Mouse (Mus musculus) 416B (cell line): ENCODE measurements around the gene AI661453.

Experiments
- DNase-seq: peaks from one replicate; pipeline ENCODE4 v3.0.0; 2011; ENCODE audit warnings: low read depth

Gene AI661453

GRCm38 (mm10) chr17:47441296-47442051 lies 5.1 kb downstream of the AI661453 start:
- no peak for DNase-seq

DNA sequence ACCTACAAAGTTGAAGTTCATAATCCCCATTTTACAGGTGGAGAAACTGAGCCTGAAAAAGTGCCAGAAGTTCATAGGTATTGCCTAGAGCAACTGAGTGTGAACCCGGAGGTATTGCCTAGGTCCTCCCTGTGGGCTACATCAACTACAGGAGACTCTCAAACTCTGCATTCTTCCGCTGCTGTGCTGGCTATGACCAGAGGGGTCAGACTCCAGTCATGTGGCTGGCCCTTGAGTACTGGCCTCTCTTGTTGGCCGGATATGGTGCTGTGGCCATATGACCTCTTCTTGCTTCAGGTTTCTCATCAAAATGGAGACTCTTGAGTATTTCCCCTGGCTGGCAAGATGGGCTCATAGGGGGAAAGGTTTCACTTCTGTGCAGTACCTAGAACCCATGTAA lies 5.9 kb downstream of the AI661453 start:
- no peak for DNase-seq

DNA sequence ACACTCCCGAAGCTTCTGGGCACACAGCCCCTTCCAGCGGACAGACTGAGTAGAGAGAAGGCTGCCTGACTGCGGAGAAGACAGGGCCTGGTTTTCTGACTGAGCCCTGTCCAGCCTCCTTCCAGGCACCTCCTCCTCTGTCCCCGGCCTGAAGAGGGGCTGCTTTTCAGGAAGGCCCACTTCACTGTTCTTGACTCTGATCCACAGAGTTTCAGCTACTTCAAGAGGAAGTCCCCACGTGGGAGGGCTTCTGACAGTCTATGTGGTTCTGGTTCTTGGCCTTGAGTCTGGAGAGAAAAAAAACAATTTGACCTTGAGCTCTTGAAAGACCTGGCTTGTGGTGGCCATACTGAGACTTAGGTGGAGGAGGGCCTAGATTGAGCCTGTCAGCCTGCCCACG lies 7.7 kb downstream of the AI661453 start:
- peak; percentile 80 for DNase-seq

GRCm38 (mm10) chr17:47445518-47445917 lies 9.1 kb downstream of the AI661453 start:
- no peak for DNase-seq

- DNase-seq: no peak
Measured at GRCm38 (mm10) chr17:47446025-47446424, 9.6 kb downstream of the AI661453 start.

DNA sequence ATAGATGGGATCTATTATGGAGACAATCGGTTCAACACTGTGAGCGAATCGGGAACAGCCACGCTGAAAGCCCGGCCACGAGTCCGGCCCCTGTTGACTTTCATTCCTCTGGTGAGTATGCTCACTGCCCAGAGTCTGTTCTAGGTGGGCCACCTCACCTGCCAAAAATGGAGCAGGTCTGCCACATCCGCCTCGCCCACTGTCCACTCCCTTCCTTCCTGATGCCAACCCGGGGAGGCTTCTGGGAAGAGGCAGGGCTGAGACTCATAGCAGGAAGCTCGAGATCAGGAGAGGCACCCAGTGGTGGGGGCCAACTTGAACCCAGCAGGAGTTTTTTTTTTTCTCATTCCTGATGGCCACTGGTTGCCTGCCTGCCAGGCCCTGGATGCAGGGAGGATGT lies 10.1 kb downstream of the AI661453 start:
- DNase-seq: no peak

DNA sequence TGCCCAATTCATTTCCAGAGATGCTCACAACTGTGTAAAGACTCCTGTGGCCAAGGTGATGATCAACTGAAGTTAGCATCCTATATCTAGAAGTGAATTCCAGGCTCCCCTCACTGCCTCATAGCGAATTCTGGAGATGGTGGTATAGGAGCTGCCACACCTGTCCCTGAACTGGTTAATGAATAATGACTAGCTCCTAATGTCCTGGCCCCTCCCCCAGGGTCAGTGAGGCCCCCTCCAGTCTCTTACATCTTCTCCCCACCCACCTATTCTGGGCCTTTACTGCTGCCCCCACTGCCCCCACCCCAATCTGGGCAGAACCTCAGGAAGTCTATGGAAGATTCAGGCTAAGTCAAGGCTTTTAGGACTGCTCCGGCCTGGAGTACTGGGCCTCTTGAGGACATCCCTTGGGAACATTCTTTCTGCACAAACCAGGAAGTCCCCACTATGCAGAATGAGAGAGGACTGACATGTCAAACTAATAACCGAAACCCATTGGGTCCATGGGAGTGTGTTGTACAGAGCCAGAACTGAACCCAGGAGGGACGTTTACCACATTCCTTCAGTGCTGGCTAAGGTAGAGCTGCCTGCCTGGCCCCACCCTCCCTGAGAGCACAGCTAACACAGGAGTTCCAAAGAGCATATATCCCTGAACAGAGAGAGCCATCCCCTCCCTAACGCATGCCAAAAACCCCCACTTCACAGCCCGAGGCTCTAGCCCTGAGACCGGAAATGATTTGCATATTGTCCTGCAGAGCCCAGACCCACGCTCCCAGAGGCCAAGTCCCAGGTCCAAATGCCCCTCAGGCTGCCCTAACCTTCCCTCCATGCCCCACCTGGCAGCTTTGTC lies 12.3 kb downstream of the AI661453 start:
- DNase-seq: no peak

DNA sequence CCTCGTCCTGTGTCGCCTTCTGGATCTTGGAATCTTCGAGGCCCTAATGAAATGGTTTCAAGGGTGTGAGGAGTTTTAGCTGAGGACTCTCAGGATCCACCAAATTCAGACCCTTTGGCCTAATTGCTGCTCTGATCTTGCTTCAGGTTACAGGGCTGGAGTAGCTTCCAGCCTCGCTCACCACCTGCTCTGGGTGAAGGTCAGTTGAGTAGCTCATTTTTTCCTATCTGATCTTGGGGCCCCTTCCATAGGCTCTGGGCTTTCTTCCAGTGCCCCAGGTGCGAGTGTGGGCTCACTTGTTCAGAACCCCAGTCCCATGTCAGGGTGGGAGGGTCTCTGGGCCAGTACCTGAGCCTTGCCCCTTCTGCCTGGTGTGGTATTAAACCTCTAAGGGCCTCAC lies 13.0 kb downstream of the AI661453 start:
- DNase-seq: no peak

GRCm38 (mm10) chr17:47450239-47450638 lies 13.8 kb downstream of the AI661453 start:
- DNase-seq: no peak

GRCm38 (mm10) chr17:47450880-47451565 lies 14.6 kb downstream of the AI661453 start:
- DNase-seq: no peak

GRCm38 (mm10) chr17:47452886-47453285 lies 16.5 kb downstream of the AI661453 start:
- no peak for DNase-seq

DNA sequence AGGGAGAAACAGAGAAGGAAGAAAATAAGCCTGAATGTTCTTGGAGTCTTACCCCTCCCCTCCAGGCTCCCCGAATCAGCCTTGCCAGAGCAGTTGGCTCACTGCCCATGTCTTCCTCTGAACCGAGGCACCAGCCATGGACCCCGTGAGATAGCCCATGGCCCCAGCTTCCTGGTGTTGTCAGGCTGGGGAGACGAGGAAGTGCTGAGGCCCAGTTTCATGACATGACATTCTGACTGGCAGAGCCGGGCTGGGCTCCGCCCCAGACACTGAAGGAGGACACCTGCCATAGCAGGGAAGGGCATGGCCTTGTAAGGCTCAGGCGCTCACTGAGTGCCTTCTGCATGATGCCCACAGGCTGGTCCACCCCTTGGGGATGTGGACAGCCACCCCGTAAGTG lies 18.3 kb downstream of the AI661453 start:
- DNase-seq: peak; percentile 77

GRCm38 (mm10) chr17:47458310-47458709 lies 21.9 kb downstream of the AI661453 start:
- no peak for DNase-seq

DNA sequence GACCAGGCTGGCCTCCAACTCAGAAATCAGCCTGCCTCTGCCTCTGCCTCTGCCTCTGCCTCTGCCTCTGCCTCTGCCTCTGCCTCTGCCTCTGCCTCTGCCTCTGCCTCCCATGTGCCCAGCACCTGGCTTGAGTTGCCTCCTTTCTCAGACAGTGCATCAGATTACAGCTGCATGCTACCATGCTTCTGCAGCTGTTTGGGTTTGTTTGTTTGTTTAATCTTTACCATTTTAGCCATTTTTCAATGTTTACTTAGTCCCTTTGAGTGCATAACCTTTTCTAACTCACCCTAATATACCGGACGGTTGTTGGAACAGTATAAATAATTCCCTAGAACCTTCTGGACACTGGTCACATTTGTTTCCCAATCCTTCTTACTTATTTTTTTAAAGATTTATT lies 22.5 kb downstream of the AI661453 start:
- no peak for DNase-seq

GRCm38 (mm10) chr17:47459341-47459919 lies 23.0 kb downstream of the AI661453 start:
- no peak for DNase-seq

GRCm38 (mm10) chr17:47461688-47462087 lies 25.3 kb downstream of the AI661453 start:
- no peak for DNase-seq

DNA sequence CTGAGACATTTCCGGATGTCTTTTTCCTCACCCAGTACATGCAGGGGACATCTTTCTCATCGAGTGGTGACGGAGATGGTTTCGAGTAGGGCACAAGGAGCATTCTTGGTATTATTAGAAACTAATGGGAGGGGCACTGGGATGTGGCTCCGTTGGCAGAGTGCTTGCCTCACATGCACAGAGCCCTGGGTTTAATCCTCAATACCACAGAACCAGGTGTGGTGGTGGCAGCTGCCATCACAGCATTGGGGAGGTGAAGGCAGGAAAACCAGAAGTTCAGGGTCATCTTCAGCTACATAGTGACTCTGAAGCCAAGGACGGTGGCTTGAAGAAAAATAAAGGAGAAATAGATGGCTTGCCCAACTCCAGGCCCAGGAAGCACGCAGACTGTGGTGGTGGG lies 25.8 kb downstream of the AI661453 start:
- no peak for DNase-seq

DNA sequence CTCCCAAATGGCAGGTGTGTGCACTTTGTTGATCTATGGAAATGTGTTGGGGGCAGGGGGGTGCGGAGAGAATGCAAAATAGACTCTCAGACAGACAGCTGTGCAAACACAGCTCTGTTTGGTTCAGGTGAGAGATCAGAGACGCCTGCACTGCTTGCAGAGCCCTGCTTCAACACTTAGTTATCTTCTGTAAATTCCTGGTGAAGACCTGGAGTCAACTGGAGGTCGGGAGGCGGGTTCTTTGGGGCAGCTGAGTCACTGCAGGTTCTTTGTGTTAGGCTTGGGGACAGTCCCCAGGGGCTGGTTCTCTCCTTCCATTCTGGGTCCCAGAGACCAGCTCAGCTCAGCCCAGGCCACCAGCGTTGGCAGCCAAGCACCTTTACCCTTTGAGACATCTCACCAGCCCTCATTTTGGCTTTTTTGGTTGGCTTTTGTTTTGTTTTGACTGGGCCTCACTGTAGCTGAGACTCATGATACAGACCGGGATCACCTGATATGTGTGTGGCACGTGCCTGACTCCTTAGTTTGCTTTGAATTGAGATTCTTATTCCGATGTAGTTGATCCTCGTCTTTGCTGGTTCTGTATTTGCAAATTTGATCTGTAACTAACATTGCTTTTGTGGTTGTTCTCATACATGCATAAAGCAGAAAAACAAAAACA lies 26.4 kb downstream of the AI661453 start:
- no peak for DNase-seq

DNA sequence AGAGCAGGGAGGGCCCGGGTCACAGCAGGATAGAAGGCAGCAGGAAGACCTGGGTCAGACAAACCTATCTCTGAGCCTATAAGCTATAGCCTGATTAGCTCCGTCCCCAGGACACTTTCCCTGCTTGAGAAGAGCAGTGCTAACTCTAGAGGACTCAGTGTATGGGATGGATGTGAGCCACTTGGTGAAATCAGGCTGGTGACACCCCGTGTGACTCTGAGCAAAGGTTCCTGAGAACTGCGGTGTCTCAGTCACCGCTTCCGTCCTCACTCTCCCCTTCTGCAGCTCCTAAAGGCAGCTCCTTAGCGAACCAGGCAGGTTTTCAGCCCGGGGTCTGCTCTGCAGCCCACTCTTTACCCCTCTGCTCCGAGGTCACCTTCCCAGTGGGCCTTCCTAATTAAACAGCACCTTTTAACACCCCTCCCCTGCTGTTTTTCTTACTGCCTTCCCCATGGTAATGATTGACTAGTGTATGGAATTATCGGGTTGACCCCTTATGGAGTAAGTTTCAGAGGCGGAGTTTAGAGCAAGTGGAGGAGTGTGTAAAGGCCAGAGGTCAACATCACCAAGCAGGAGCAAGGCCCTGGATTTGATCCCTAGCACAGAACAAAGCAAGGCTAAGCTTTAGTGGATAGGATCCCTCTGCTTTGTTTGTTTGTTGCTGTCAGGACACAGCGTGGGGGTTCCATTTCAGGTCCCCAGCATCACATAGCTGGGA lies 28.0 kb downstream of the AI661453 start:
- no peak for DNase-seq

DNA sequence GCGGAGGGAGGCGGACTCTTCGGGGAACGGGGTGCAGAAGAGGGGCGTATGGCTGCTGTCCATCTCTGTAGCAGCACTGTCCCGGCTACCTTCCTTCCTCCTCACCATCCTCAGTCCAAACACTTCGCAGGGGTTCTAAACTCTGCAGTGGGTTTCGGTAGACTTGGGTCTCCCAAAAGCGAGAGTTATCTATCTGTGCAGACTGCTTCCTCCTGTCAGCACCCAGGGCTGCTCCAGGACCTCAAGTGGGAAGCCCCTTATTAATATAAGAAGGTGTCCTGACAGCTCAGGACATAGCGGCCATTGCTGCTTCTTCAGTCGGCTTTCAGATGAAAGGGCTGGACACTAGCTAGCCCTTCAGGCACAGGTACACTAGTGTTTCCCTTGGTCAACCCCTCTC lies 28.6 kb downstream of the AI661453 start:
- DNase-seq: no peak

DNA sequence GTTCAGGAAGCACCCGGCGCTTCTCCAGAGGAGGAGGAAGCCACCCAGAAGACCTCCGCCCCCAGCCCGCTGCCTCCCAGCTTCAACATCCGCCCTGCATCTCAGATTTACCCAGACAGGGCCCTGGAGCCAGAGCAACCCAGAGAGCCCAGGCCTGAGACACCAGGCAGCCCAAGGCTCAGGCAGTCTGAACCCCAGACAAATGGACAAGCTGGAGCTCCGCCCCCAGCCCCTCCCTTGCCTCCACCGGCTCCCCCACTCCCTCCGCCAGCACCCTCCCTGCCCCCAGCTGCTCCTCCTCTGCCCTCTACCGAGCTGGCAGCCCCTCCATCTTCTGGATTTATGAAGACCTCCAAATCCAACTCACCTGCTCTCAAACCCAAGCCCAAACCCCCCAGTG lies 29.9 kb downstream of the AI661453 start:
- no peak for DNase-seq
